Mouse (Mus musculus) heart, postnatal 0 days (tissue): ENCODE measurements around the gene Psmb7.

ENCODE experiments used
- CTCF ChIP-seq: IDR thresholded peaks from 2 replicates; pipeline ENCODE4 v1.5.1; 2016; ENCODE audit warnings: antibody characterized with exemption, control low read depth, low read depth
- EP300 ChIP-seq: IDR thresholded peaks from 2 replicates; pipeline ENCODE4 v1.6.1; 2016; ENCODE audit warnings: antibody characterized with exemption, low read depth

DNA sequence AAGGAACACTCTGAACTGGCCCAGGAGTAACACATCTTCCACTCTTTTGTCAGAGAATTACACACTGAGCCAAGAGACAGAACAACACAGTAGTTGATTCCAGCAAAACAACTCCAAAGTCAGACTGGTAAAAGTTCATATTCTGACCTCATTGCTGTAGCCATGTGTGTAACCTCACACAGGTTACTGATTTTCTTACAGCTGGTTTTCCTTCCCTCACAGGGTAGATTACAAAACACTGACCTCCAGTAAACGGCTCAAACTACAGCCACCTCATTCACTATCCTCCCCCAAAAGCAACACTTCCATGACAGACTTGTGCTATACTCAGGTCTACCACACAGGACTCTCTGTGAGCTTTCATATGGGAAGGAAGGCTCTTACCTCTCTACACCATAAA lies 36.2 kb downstream of the Psmb7 start:
- no peak for TF ChIP-seq CTCF
- no peak for TF ChIP-seq EP300
